Mouse (Mus musculus): ENCODE measurements around the gene Pitpnc1.
A peak's percentile ranks its signal among the peaks of the same experiment; 100 is the strongest.

Gene Pitpnc1

DNA sequence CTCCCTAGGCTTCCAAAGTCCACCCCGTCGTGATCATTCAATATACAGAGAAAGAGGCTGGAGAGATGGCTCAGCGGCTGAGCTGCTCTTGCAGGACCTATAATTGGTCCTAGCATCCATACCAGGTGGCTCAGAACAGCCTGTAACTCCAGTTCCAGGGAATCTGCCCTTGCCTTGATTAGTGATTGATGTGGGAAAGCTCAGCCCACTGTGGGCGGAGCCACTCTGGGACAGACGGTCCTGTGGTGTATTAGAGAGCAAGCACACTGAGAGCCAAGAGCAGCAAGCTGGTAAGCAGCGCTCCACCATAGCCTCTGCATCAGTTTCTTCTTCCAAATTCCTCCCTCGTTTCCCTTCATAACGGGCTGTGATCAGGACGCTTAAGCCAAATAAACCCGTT, 150.6 kb downstream of the Pitpnc1 start:
- DNase-seq: no peak

DNA sequence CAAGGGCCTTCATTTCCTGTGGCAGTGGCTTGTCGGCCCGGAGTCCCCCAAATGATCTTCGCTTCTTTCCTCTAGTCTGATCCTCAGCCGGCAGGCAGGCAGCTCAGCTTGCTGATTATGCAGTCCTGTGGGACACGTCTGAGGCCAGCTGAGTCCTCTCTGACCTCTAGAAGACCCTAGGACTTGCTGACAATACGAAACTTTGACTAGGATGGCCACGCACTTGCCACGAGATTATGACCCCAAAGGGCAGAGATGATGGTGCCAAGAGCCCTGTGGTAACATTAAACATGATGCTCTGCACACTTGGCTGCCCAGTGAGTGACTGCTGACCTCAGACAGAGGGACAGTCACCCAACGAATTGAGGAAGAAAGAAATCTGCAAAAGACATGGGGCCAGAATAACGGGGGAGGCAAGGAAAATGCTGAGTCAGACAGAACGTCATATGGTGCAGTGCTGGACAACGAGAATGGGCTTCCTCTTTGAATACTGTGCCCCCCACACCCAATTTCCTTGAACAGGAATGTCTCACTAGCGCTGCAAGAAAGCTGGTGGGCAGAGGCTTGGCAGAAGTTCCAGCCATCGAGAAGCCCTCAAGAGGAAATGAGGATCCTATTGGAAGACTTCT, 152.7 kb downstream of the Pitpnc1 start:
- DNase-seq: peak; percentile 79

GRCm38 (mm10) chr11:107315475-107315874, 155.0 kb downstream of the Pitpnc1 start:
- DNase-seq: no peak

DNA sequence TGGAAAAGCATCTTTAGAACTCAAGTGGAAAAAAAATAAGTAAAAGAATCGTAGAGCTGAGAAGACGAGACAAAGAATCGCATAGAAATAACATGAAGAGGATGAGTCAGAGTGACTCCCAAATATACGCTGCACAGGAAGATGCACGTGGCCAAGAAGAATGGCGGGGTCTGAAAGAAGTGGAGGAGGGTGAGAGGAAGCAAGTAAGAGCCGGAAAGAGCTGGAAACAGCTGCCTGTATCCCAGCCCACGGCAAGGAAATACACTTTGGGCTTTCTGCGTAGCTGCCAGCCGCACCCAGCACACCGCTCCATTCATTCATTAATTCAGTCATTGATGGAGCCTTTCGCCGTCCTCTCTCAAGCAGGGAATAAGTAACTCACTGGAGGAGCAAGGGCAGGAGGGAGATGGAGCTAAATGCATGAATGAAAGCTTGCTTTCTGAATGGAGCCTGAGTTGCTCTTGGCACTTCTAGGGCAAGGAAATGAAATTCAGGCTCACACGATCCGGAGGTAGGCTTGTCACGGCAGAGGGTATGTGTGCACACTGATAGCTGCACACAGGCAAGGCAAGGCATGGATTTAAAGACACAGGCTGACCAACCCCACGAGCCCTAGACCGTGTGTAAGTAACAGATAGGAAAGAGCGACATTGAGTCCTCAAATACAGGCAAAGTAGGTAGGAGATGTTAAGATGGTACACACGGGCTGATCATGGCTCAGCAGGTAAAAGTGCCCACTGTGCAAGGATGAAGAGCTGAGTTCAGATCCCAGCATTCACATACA, 160.0 kb downstream of the Pitpnc1 start:
- no peak for DNase-seq

DNA sequence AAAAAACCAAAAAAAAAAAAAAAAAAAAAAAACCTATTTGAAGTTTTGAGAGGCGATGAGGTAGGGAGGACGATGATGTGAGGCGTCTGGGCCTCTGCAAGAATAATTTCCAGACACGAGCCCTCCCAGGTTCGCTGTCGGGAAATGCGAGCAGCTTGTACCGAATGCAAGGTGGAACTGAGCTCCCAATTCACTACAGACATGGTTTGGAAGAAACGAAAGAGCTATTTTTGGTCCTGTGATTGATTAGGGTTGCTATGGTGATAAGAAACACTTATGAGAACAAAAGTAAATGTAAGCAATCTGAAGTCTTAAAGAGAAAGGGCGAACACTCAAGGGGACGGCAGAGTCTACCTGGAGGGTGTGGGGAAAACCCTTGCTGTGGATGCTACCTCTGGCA, 164.3 kb downstream of the Pitpnc1 start:
- no peak for DNase-seq

GRCm38 (mm10) chr11:107302141-107302540, 168.4 kb downstream of the Pitpnc1 start:
- DNase-seq: no peak

DNA sequence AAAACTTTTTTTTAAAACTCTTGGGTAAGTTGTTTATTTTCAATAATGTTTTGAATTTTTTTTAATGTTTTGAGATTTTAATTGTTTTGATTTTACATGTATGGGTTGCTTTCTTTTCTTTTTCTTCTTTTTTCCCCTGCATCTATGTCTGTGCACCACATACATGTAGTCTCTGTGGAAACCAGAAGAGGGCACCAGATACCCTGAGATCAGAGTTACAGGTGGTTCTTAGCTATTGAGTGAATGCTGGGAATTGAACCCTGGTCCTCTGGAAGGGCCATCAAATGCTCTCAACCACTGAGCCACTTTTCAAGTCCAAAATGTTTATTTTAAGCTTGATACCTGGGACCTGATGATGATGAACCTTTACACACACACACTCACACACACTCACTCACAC, 170.3 kb downstream of the Pitpnc1 start:
- no peak for DNase-seq

GRCm38 (mm10) chr11:107299511-107300120, 170.9 kb downstream of the Pitpnc1 start:
- no peak for DNase-seq

DNA sequence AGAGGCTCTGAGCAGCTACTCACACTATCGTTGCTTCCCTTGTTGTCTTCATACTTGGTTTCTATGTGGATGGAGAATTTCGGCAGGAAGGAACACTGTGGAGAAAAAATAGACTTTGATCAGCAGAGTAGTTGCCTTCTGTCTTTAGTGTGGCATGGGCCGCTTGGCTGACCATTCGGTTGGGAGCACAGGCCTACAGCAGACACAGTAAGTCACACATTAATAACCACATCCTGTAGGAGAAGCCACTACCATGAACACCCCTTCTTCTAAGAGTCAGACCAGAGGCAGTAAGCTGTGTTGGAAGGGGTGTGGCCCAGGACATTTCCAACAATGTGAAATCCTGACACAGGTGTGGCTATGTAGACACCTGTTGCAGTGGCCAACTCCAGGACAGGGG, 174.3 kb downstream of the Pitpnc1 start:
- peak; percentile 72 for DNase-seq

- peak; percentile 44 for DNase-seq
Measured at GRCm38 (mm10) chr11:107292036-107292435, 178.5 kb downstream of the Pitpnc1 start.

DNA sequence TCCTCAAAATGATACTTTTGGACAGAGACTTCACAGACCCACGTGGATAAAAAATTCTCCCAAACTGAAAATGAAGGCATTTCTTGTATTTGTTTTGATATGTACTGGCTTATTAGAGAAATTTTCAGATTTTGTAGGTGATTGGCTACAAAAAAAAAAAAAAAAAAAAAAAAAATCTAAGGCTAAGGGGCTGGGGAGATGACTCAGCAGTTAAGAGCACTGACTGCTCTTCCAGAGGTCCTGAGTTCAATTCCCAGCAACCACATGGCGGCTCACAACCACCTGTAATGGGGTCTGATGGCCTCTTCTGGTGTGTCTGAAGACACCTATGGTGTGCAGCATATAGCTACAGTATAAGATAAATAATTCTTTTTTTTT, 182.3 kb downstream of the Pitpnc1 start:
- DNase-seq: no peak

- DNase-seq: no peak
Measured at GRCm38 (mm10) chr11:107287215-107288185, 183.0 kb downstream of the Pitpnc1 start.

DNA sequence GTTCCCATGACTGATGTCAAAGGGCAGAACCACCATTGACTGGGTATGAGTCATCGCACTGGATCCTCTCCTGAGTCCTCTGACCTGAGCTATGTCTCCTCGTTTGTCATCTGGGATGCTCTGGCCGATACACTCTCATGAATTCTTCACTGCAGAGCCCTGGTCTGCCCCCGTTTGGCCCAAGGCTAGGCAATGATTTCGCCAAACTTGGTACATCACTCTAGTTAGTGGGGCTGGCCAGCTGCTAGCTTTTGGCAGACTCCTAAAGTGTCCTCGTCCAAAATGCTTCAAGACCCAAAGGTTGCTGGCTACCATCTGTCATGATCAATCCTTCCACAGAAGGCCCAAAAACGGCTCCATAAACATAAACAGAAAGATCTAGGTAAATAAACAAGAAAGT, 184.8 kb downstream of the Pitpnc1 start:
- DNase-seq: no peak

DNA sequence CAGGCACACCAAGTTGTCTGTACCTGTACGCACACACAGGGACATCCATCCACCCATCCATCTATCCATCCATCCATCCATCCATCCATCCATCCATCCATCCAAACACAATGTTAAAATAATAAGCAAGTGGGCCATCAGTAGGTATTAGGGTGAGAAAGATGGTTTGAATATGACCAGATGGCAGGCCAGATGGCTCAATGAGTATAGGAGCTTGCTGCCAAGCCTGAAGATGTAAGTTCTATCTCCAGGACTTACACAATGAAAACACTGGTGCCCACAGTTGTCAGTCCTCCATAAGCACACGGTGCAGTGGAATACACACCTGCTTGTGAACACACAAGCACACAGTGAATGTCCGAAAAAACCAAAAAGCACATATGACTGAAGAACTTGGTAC, 186.9 kb downstream of the Pitpnc1 start:
- DNase-seq: no peak

- DNase-seq: no peak
Measured at GRCm38 (mm10) chr11:107282481-107282880, 188.0 kb downstream of the Pitpnc1 start.

DNA sequence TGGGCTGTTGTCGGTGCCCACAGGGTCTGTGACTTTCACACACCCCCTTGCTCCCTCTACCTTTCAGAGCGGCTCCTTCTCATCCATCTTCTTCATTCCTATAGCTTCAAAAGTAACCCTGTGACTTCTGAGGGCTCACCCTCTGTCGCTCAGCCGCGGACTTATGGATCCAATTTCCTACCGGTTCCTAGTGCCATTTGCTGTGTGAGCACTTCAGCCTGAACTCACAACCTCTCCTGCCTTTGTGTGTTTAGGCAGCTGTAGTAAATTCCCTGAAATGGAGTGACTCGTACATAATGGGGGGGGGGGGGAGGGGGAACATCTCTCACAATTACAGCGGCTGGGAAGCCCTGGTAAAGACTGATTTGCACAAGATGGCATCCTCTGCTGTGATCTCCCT, 191.2 kb downstream of the Pitpnc1 start:
- DNase-seq: no peak

GRCm38 (mm10) chr11:107276898-107277297, 193.6 kb downstream of the Pitpnc1 start:
- peak; percentile 79 for DNase-seq

- no peak for DNase-seq
Measured at GRCm38 (mm10) chr11:107276337-107276736, 194.2 kb downstream of the Pitpnc1 start.

DNA sequence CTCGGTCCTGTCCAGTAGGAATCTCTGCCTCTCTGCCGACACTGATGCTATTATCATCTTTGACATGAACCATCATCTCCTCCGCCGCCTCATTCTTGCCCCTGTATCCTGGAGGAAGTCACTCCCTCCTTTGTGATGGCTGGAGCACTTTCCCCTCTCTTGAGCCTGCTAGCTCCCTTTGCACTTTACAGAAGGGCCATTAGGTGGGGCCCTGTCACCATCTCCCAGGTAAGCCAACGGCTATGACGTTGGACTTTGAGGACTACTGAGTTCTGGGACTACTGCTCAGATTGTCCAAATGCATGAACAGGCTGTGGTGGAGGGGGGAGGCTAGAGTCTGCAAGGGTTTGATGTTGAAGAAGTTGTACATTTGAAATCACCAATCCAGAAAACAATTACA, 194.6 kb downstream of the Pitpnc1 start:
- peak; percentile 73 for DNase-seq

- no peak for DNase-seq
Measured at GRCm38 (mm10) chr11:107274206-107274605, 196.3 kb downstream of the Pitpnc1 start.

GRCm38 (mm10) chr11:107272351-107272975, 198.0 kb downstream of the Pitpnc1 start:
- DNase-seq: no peak

GRCm38 (mm10) chr11:107270564-107270963, 199.9 kb downstream of the Pitpnc1 start:
- no peak for DNase-seq

GRCm38 (mm10) chr11:107267522-107267921, 203.0 kb downstream of the Pitpnc1 start:
- DNase-seq: no peak
